Mouse (Mus musculus): ENCODE measurements around the gene Gdpd2.

- no peak for TF ChIP-seq CTCF (IDR thresholded peaks at IDR 0.05; ENCODE audit: insufficient read depth, low read depth, low read length)
- TF ChIP-seq POLR2A (IDR thresholded peaks at IDR 0.05; ENCODE audit: insufficient read depth, low read depth, low read length) = no peak
These were observed 593 bp downstream of the Gdpd2 start for GRCm38 (mm10) chrX:100730266-100730665.

Data from olfactory bulb, adult 2 months (tissue).